9 mouse cellular contexts compared by ENCODE assay signal in genomic region chr3:123158579-123158978, GRCm38 (mm10).
DNase-seq lines count a peak whose midpoint lies in the region; ATAC-seq and TF ChIP-seq lines count a peak whose summit lies in the region.
"Had no signal": no experiment of that assay in that cellular context is flagged by ENCODE, and none has a peak within 500 bp of the region (broad histone marks: within the 10 kb centered on the region; RNA-seq: fewer than 3 reads in every experiment).

No protein-coding gene starts in this region.

- H3K4me1 ChIP-seq in heart, embryonic 12.5 days (replicated peaks): peaks cover 24% of the 10 kb centered on the region
- no peaks in the 10 kb centered on the region for H3K4me1 ChIP-seq in lung, embryonic 14.5 days (ENCODE audit: insufficient read depth)

- 31% methylated on average over 6 of the region's 6 CpGs for WGBS in heart, embryonic 12.5 days
- WGBS in lung, embryonic 14.5 days: 38% methylated on average over 6 of the region's 6 CpGs

- ATAC-seq in heart, embryonic 12.5 days (ENCODE audit: insufficient number of reproducible peaks, low FRiP score): no peak; the same call in 1 of the 2 replicates
- peak; percentile 28; the same call in 1 of the 2 replicates for ATAC-seq in lung, embryonic 14.5 days (ENCODE audit: insufficient read depth)

- no peaks in the 10 kb centered on the region for H3K9me3 ChIP-seq in heart, embryonic 12.5 days (replicated peaks)
- no peaks in the 10 kb centered on the region for H3K9me3 ChIP-seq in lung, embryonic 14.5 days (ENCODE audit: low read depth, low read length)
- H3K9me3 ChIP-seq: neural tube, embryonic 12.5 days had no signal

- H3K27ac ChIP-seq in heart, embryonic 12.5 days (ENCODE audit: poor library complexity, severe bottlenecking): no peak overlapping the region
- no peak overlapping the region for H3K27ac ChIP-seq in lung, embryonic 14.5 days (ENCODE audit: low read depth)
- H3K27ac ChIP-seq: neural tube, embryonic 12.5 days had no signal

- TF ChIP-seq CTCF in lung, embryonic 14.5 days (IDR thresholded peaks at IDR 0.05; ENCODE audit: low read depth): peak; percentile 67

- no peak overlapping the region for H3K4me3 ChIP-seq in heart, embryonic 12.5 days
- no peak overlapping the region for H3K4me3 ChIP-seq in lung, embryonic 14.5 days (ENCODE audit: low read depth, low read length)
- H3K4me3 ChIP-seq: neural tube, embryonic 12.5 days had no signal

- peak overlapping the region; percentile 11; the same call in 1 of the 2 replicates for H3K9ac ChIP-seq in heart, embryonic 12.5 days
- no peak overlapping the region for H3K9ac ChIP-seq in lung, embryonic 14.5 days
- H3K9ac ChIP-seq: neural tube, embryonic 12.5 days had no signal

- H3K36me3 ChIP-seq in heart, embryonic 12.5 days: no peaks in the 10 kb centered on the region
- H3K36me3 ChIP-seq in lung, embryonic 14.5 days (ENCODE audit: insufficient read depth): no peaks in the 10 kb centered on the region
- H3K36me3 ChIP-seq: neural tube, embryonic 12.5 days had no signal

- no peaks in the 10 kb centered on the region for H3K27me3 ChIP-seq in heart, embryonic 12.5 days (replicated peaks)
- no peaks in the 10 kb centered on the region for H3K27me3 ChIP-seq in lung, embryonic 14.5 days (ENCODE audit: insufficient read depth, low read length)
- H3K27me3 ChIP-seq: neural tube, embryonic 12.5 days had no signal

- peak; percentile 49 for DNase-seq in adrenal gland, postnatal 10 days
- no peak for DNase-seq in adrenal gland, adult 8-10 months
- DNase-seq in thymus, postnatal 0 days (ENCODE audit: low spot score): peak; percentile 8
- no peak for DNase-seq in thymus, postnatal 10 days (ENCODE audit: low spot score in 2 of 2)
- peak; percentile 69 for DNase-seq in lung, embryonic 14.5 days
- DNase-seq in cerebellum, adult 11-12 months: no peak
- no peak for DNase-seq in spleen, adult 12 weeks (ENCODE audit: low spot score)

- no peak overlapping the region for H3K4me2 ChIP-seq in heart, embryonic 12.5 days
- H3K4me2 ChIP-seq in lung, embryonic 14.5 days: no peak overlapping the region
- H3K4me2 ChIP-seq: neural tube, embryonic 12.5 days had no signal

Comparison
In these comparisons a context has a peak if more than half of its experiments do, and no peak if none do; other contexts are left out.
1. DNase-seq: peak in adrenal gland, postnatal 10 days (single experiment), thymus, postnatal 0 days (single experiment) and lung, embryonic 14.5 days (single experiment); none in adrenal gland, adult 8-10 months (single experiment), thymus, postnatal 10 days (0 of 2), cerebellum, adult 11-12 months (single experiment) and spleen, adult 12 weeks (single experiment).